ENCODE assay signal across 14 mouse cellular contexts in genomic region chr7:96171596-96172563, GRCm38 (mm10). TPM values are rescaled to one million over a fixed set of nuclear protein-coding genes. Genes with fewer than 3 reads are reported as not detected.
DNase-seq lines count a peak whose midpoint lies in the region; ATAC-seq lines count a peak whose summit lies in the region.
"Had no signal": no experiment of that assay in that cellular context is flagged by ENCODE, and none has a peak within 500 bp of the region (broad histone marks: within the 10 kb centered on the region; RNA-seq: fewer than 3 reads in every experiment).

No protein-coding gene starts in this region.

- H3K27me3 ChIP-seq in forebrain, embryonic 13.5 days: 0 out of 2 replicates have a peak, but pooled peaks cover 5% of the 10 kb centered on the region
- no peaks in the 10 kb centered on the region for H3K27me3 ChIP-seq in forebrain, embryonic 15.5 days
- no peaks in the 10 kb centered on the region; the same call in 1 of the 2 replicates for H3K27me3 ChIP-seq in kidney, embryonic 16.5 days (ENCODE audit: insufficient read depth, low read length)

- H3K4me1 ChIP-seq in forebrain, embryonic 13.5 days: peaks cover 41% of the 10 kb centered on the region
- peaks cover 30% of the 10 kb centered on the region for H3K4me1 ChIP-seq in forebrain, embryonic 15.5 days
- H3K4me1 ChIP-seq in kidney, embryonic 16.5 days (ENCODE audit: insufficient read depth, low read length): 0 out of 2 replicates have a peak, but pooled peaks cover 7% of the 10 kb centered on the region

- peak overlapping the region; percentile 17; the same call in 1 of the 2 replicates for H3K4me2 ChIP-seq in forebrain, embryonic 13.5 days
- H3K4me2 ChIP-seq in forebrain, embryonic 15.5 days (replicated peaks): no peak overlapping the region
- H3K4me2 ChIP-seq in kidney, embryonic 16.5 days (replicated peaks; ENCODE audit: low read depth, low read length): 0 out of 2 replicates have a peak overlapping the region, but pooled peaks have one; percentile 19

- H3K9me3 ChIP-seq in forebrain, embryonic 13.5 days (replicated peaks): no peaks in the 10 kb centered on the region
- no peaks in the 10 kb centered on the region for H3K9me3 ChIP-seq in forebrain, embryonic 15.5 days
- H3K9me3 ChIP-seq in kidney, embryonic 16.5 days (ENCODE audit: low read length): no peaks in the 10 kb centered on the region

- no peak overlapping the region for H3K27ac ChIP-seq in forebrain, embryonic 13.5 days
- H3K27ac ChIP-seq in forebrain, embryonic 15.5 days (replicated peaks): no peak overlapping the region
- H3K27ac ChIP-seq in kidney, embryonic 16.5 days (ENCODE audit: low read length): no peak overlapping the region
- H3K27ac ChIP-seq: heart, adult 2 months; macrophage had no signal

- no peak for ATAC-seq in forebrain, embryonic 13.5 days
- ATAC-seq in forebrain, embryonic 15.5 days (replicated peaks): no peak
- no peak for ATAC-seq in kidney, embryonic 16.5 days (ENCODE audit: low FRiP score, low TSS enrichment)
- ATAC-seq: intestine, embryonic 16.5 days had no signal

- DNase-seq in kidney, postnatal 14 days: no peak
- DNase-seq in MN1 (ENCODE audit: low spot score): peak; percentile 81
- DNase-seq in fat pad, adult 2 months (ENCODE audit: extremely low read depth, low read depth, low spot score): peak; percentile 90
- no peak for DNase-seq in urinary bladder, postnatal 14 days (ENCODE audit: low spot score)
- no peak for DNase-seq in spleen, postnatal 14 days (ENCODE audit: low spot score in 2 of 2)
- DNase-seq: cerebellum, adult 9-11 months; heart, adult 2 months; right cerebral cortex, postnatal 14 days; thymus, postnatal 4 days had no signal

- 54% methylated on average over 11 of the region's 11 CpGs for WGBS in forebrain, embryonic 13.5 days
- WGBS in forebrain, embryonic 15.5 days: 53% methylated on average over 11 of the region's 11 CpGs
- 44% methylated on average over 11 of the region's 11 CpGs for WGBS in kidney, embryonic 16.5 days

- no peak overlapping the region for H3K9ac ChIP-seq in forebrain, embryonic 13.5 days
- H3K9ac ChIP-seq in forebrain, embryonic 15.5 days (replicated peaks): no peak overlapping the region
- H3K9ac ChIP-seq in kidney, embryonic 16.5 days (replicated peaks; ENCODE audit: low read length): no peak overlapping the region

- H3K36me3 ChIP-seq in forebrain, embryonic 13.5 days (ENCODE audit: poor library complexity, severe bottlenecking): no peaks in the 10 kb centered on the region
- no peaks in the 10 kb centered on the region for H3K36me3 ChIP-seq in forebrain, embryonic 15.5 days
- no peaks in the 10 kb centered on the region for H3K36me3 ChIP-seq in kidney, embryonic 16.5 days (ENCODE audit: insufficient read depth, low read length)

- H3K4me3 ChIP-seq in forebrain, embryonic 13.5 days: no peak overlapping the region
- H3K4me3 ChIP-seq in forebrain, embryonic 15.5 days: no peak overlapping the region
- no peak overlapping the region for H3K4me3 ChIP-seq in kidney, embryonic 16.5 days (ENCODE audit: low read length)
- H3K4me3 ChIP-seq: heart, adult 2 months had no signal

RNA-seq across cellular contexts. Expression of gene Tenm4, which starts 0.8 kb away (rescaled TPM):
- 67.6 and 73.6 TPM in 2 replicates for polyA plus RNA-seq in forebrain, embryonic 13.5 days (2015; fragmentation: Nextera tagmentation; extraction: Ambion mirVana)
- 103 and 117 TPM in 2 replicates for polyA plus RNA-seq in forebrain, embryonic 15.5 days (2015; fragmentation: Nextera tagmentation; extraction: Ambion mirVana)
- 39.7 and 43.8 TPM in 2 replicates for polyA plus RNA-seq in kidney, embryonic 16.5 days (2015; fragmentation: Nextera tagmentation; extraction: Ambion mirVana)

Comparison
In these comparisons a context has a peak if more than half of its experiments do, and no peak if none do; other contexts are left out.
1. DNase-seq: peak in MN1 (single experiment) and fat pad, adult 2 months (single experiment); none in kidney, postnatal 14 days (single experiment), urinary bladder, postnatal 14 days (single experiment) and spleen, postnatal 14 days (0 of 2).